ENCODE assay signal across 19 mouse cellular contexts in genomic region chr12:76102621-76103020, GRCm38 (mm10).
DNase-seq lines count a peak whose midpoint lies in the region; ATAC-seq and TF ChIP-seq lines count a peak whose summit lies in the region.
"Had no signal": no experiment of that assay in that cellular context is flagged by ENCODE, and none has a peak within 500 bp of the region (broad histone marks: within the 10 kb centered on the region; RNA-seq: fewer than 3 reads in every experiment).

No protein-coding gene starts in this region.

- peak; percentile 17 for DNase-seq in forebrain, postnatal 0 days
- peak; percentile 26 for DNase-seq in midbrain, postnatal 0 days (ENCODE audit: low spot score)
- DNase-seq in midbrain, embryonic 11.5 days (ENCODE audit: low spot score, missing footprints) = no peak
- peak; percentile 81 to 86 for DNase-seq in cerebellum, postnatal 25 days
- no peak for DNase-seq in adrenal gland, postnatal 25 days
- DNase-seq in spleen, adult 18-20 months = no peak
- DNase-seq: heart, adult 2 months; heart, postnatal 10 days; kidney, adult 8-10 months; kidney, postnatal 4 days; lung, adult 18-20 months; retina, postnatal 1 day had no signal

- no peak overlapping the region for H3K9ac ChIP-seq in forebrain, postnatal 0 days
- H3K9ac ChIP-seq in forebrain, embryonic 15.5 days (replicated peaks) = no peak overlapping the region
- no peak overlapping the region for H3K9ac ChIP-seq in midbrain, postnatal 0 days (replicated peaks; ENCODE audit: low read length, poor library complexity, severe bottlenecking)
- no peak overlapping the region for H3K9ac ChIP-seq in midbrain, embryonic 11.5 days (ENCODE audit: low read length)
- H3K9ac ChIP-seq: hindbrain, embryonic 15.5 days; limb, embryonic 15.5 days; neural tube, embryonic 15.5 days had no signal

- H3K4me2 ChIP-seq in forebrain, postnatal 0 days (ENCODE audit: low read depth) = no peak overlapping the region
- no peak overlapping the region for H3K4me2 ChIP-seq in forebrain, embryonic 15.5 days (replicated peaks)
- no peak overlapping the region for H3K4me2 ChIP-seq in midbrain, postnatal 0 days (ENCODE audit: low read depth, low read length, poor library complexity, severe bottlenecking)
- no peak overlapping the region for H3K4me2 ChIP-seq in midbrain, embryonic 11.5 days
- H3K4me2 ChIP-seq: hindbrain, embryonic 15.5 days; limb, embryonic 15.5 days; neural tube, embryonic 15.5 days had no signal

- no peaks in the 10 kb centered on the region for H3K27me3 ChIP-seq in forebrain, postnatal 0 days (ENCODE audit: insufficient read depth, low read length)
- no peaks in the 10 kb centered on the region for H3K27me3 ChIP-seq in forebrain, embryonic 15.5 days
- H3K27me3 ChIP-seq in midbrain, postnatal 0 days (ENCODE audit: insufficient read depth, low read length) = no peaks in the 10 kb centered on the region
- no peaks in the 10 kb centered on the region for H3K27me3 ChIP-seq in midbrain, embryonic 11.5 days (ENCODE audit: control insufficient read depth, insufficient read depth, low read length)
- H3K27me3 ChIP-seq: hindbrain, embryonic 15.5 days; limb, embryonic 15.5 days; neural tube, embryonic 15.5 days; Patski had no signal

- 78% methylated on average over 12 of the region's 12 CpGs for WGBS in forebrain, postnatal 0 days
- WGBS in forebrain, embryonic 15.5 days = 78% methylated on average over 12 of the region's 12 CpGs
- WGBS in midbrain, postnatal 0 days = 92% methylated on average over 12 of the region's 12 CpGs
- WGBS in midbrain, embryonic 11.5 days = 96% methylated on average over 12 of the region's 12 CpGs

- H3K4me3 ChIP-seq in forebrain, postnatal 0 days (ENCODE audit: low read depth, low read length) = no peak overlapping the region
- no peak overlapping the region for H3K4me3 ChIP-seq in forebrain, embryonic 15.5 days
- H3K4me3 ChIP-seq in midbrain, postnatal 0 days (ENCODE audit: low read depth, low read length) = no peak overlapping the region
- no peak overlapping the region for H3K4me3 ChIP-seq in midbrain, embryonic 11.5 days (ENCODE audit: low read depth, low read length)
- H3K4me3 ChIP-seq: erythroblast, embryonic 14.5 days; heart, adult 2 months; hindbrain, embryonic 15.5 days; limb, embryonic 15.5 days; neural tube, embryonic 15.5 days had no signal

- no peaks in the 10 kb centered on the region for H3K9me3 ChIP-seq in forebrain, postnatal 0 days (ENCODE audit: low read length)
- H3K9me3 ChIP-seq in forebrain, embryonic 15.5 days = no peaks in the 10 kb centered on the region
- H3K9me3 ChIP-seq in midbrain, postnatal 0 days (ENCODE audit: low read length) = no peaks in the 10 kb centered on the region
- no peaks in the 10 kb centered on the region for H3K9me3 ChIP-seq in midbrain, embryonic 11.5 days (ENCODE audit: control insufficient read depth, low read length)
- H3K9me3 ChIP-seq: hindbrain, embryonic 15.5 days; limb, embryonic 15.5 days; neural tube, embryonic 15.5 days had no signal

- no peaks in the 10 kb centered on the region for H3K4me1 ChIP-seq in forebrain, postnatal 0 days (ENCODE audit: insufficient read depth)
- no peaks in the 10 kb centered on the region for H3K4me1 ChIP-seq in forebrain, embryonic 15.5 days
- no peaks in the 10 kb centered on the region for H3K4me1 ChIP-seq in midbrain, postnatal 0 days (ENCODE audit: insufficient read depth, low read length)
- no peaks in the 10 kb centered on the region for H3K4me1 ChIP-seq in midbrain, embryonic 11.5 days (ENCODE audit: control insufficient read depth, insufficient read depth, low read length)
- H3K4me1 ChIP-seq: hindbrain, embryonic 15.5 days; limb, embryonic 15.5 days; neural tube, embryonic 15.5 days had no signal

- H3K36me3 ChIP-seq in forebrain, postnatal 0 days (ENCODE audit: insufficient read depth) = peaks cover 93% of the 10 kb centered on the region
- H3K36me3 ChIP-seq in forebrain, embryonic 15.5 days = peaks cover 86% of the 10 kb centered on the region
- H3K36me3 ChIP-seq in midbrain, postnatal 0 days (ENCODE audit: insufficient read depth, low read length) = peaks cover 87% of the 10 kb centered on the region
- H3K36me3 ChIP-seq in midbrain, embryonic 11.5 days (ENCODE audit: control insufficient read depth, insufficient read depth, low read length) = peaks cover 31% of the 10 kb centered on the region

- ATAC-seq in forebrain, postnatal 0 days = no peak
- ATAC-seq in forebrain, embryonic 15.5 days (replicated peaks) = no peak
- no peak for ATAC-seq in midbrain, postnatal 0 days (ENCODE audit: low FRiP score)
- ATAC-seq in midbrain, embryonic 11.5 days (ENCODE audit: low FRiP score) = no peak
- no peak for ATAC-seq in megakaryocyte progenitor cell, adult 5-6 weeks (replicated peaks; ENCODE audit: poor library complexity)
- ATAC-seq: Patski had no signal

- no peak for TF ChIP-seq CTCF in forebrain, postnatal 0 days (IDR thresholded peaks at IDR 0.05; ENCODE audit: low read depth)
- no peak for TF ChIP-seq CTCF in midbrain, postnatal 0 days (IDR thresholded peaks at IDR 0.05)

- H3K27ac ChIP-seq in forebrain, postnatal 0 days (ENCODE audit: low read depth, low read length) = no peak overlapping the region
- H3K27ac ChIP-seq in forebrain, embryonic 15.5 days (replicated peaks) = no peak overlapping the region
- H3K27ac ChIP-seq in midbrain, postnatal 0 days (ENCODE audit: low read depth, low read length) = no peak overlapping the region
- no peak overlapping the region for H3K27ac ChIP-seq in midbrain, embryonic 11.5 days (ENCODE audit: low read depth, low read length)
- H3K27ac ChIP-seq: heart, adult 2 months; hindbrain, embryonic 15.5 days; limb, embryonic 15.5 days; neural tube, embryonic 15.5 days had no signal

Comparison
In these comparisons a context has a peak if more than half of its experiments do, and no peak if none do; other contexts are left out.
1. DNase-seq: peak in forebrain, postnatal 0 days (single experiment), midbrain, postnatal 0 days (single experiment) and cerebellum, postnatal 25 days (2 of 2); none in midbrain, embryonic 11.5 days (single experiment), adrenal gland, postnatal 25 days (single experiment) and spleen, adult 18-20 months (0 of 2).